Mouse (Mus musculus) megakaryocyte-erythroid progenitor cell, adult 5-6 weeks (primary cell): ENCODE data around the gene Ergic1. TPM values are rescaled to one million over a fixed set of nuclear protein-coding genes. Genes with fewer than 3 reads are reported as not detected.

Experiments
- ATAC-seq: replicated peaks from 2 replicates; pipeline ENCODE4 v1.8.0; 2016; ENCODE audit warnings: mild to moderate bottlenecking, inconsistent platforms; ENCODE audit not compliant: severe bottlenecking, poor library complexity, low FRiP score, low TSS enrichment
- total RNA-seq, 2 experiments: library from RNA; stranded (forward) in 1 of 2; stranded (reverse) in 1 of 2; fragments of 200-1000, 215-1000 nt in 1 of 2; fragments of >200 nt in 1 of 2; fragmentation: Nextera tagmentation in 1 of 2; gene quantifications; 2 replicates each; pipeline ENCODE4 v1.2.3; 2014 to 2017

Ergic1 gene
- total RNA-seq (2014; fragmentation: Nextera tagmentation) (51.7 and 55.0 TPM in 2 replicates), total RNA-seq (2017) (31.6 and 40.3 TPM in 2 replicates)

GRCm38 (mm10) chr17:26561290-26561640, at the start of gene Ergic1:
Ergic1 (plus strand) TSS chr17:26561489.
- ATAC-seq, result peak; percentile 90

GRCm38 (mm10) chr17:26511816-26512774, 49.2 kb upstream of the Ergic1 start:
- no peak for ATAC-seq

- ATAC-seq, result no peak
These were observed 48.3 kb upstream of the Ergic1 start for GRCm38 (mm10) chr17:26512961-26513360.

GRCm38 (mm10) chr17:26513459-26514290, 47.6 kb upstream of the Ergic1 start:
- no peak for ATAC-seq

- ATAC-seq, result peak; percentile 73
These were observed 46.7 kb upstream of the Ergic1 start for GRCm38 (mm10) chr17:26514581-26515030.

- no peak for ATAC-seq
These were observed 45.6 kb upstream of the Ergic1 start for GRCm38 (mm10) chr17:26515675-26516074.

- ATAC-seq, result no peak
These were observed 43.0 kb upstream of the Ergic1 start for GRCm38 (mm10) chr17:26518306-26518705.

- ATAC-seq, result no peak
These were observed 38.6 kb upstream of the Ergic1 start for GRCm38 (mm10) chr17:26522711-26523110.

GRCm38 (mm10) chr17:26524316-26524715, 37.0 kb upstream of the Ergic1 start:
- ATAC-seq, result no peak

GRCm38 (mm10) chr17:26524801-26525200, 36.5 kb upstream of the Ergic1 start:
- no peak for ATAC-seq

- no peak for ATAC-seq
These were observed 36.0 kb upstream of the Ergic1 start for GRCm38 (mm10) chr17:26525316-26525715.

GRCm38 (mm10) chr17:26527291-26527690, 34.0 kb upstream of the Ergic1 start:
- no peak for ATAC-seq

GRCm38 (mm10) chr17:26528751-26529150, 32.5 kb upstream of the Ergic1 start:
- ATAC-seq, result no peak

- ATAC-seq, result no peak
These were observed 31.5 kb upstream of the Ergic1 start for GRCm38 (mm10) chr17:26529791-26530241.

- ATAC-seq, result no peak
These were observed 30.7 kb upstream of the Ergic1 start for GRCm38 (mm10) chr17:26530590-26531081.

- no peak for ATAC-seq
These were observed 29.8 kb upstream of the Ergic1 start for GRCm38 (mm10) chr17:26531395-26532027.

GRCm38 (mm10) chr17:26532476-26533045, 28.7 kb upstream of the Ergic1 start:
- no peak for ATAC-seq

GRCm38 (mm10) chr17:26533871-26534372, 27.4 kb upstream of the Ergic1 start:
- no peak for ATAC-seq

GRCm38 (mm10) chr17:26534695-26535094, 26.6 kb upstream of the Ergic1 start:
- no peak for ATAC-seq
